Mouse (Mus musculus) lung, postnatal 0 days (tissue): ENCODE data around the gene Fam186b.

Experiments used
- CTCF ChIP-seq: IDR thresholded peaks from 2 replicates; pipeline ENCODE4 v1.5.1; 2016; ENCODE audit warnings: antibody characterized with exemption, mild to moderate bottlenecking
- EP300 ChIP-seq: IDR thresholded peaks from 2 replicates; pipeline ENCODE4 v1.6.1; 2016; ENCODE audit warnings: antibody characterized with exemption, mild to moderate bottlenecking, control low read depth

GRCm38 (mm10) chr15:99285189-99285535 is 10.5 kb downstream of the Fam186b start:
- TF ChIP-seq CTCF, result no peak
- TF ChIP-seq EP300, result no peak
